Mouse (Mus musculus): ENCODE measurements around the gene Nr0b2. TPM values are rescaled to one million over a fixed set of nuclear protein-coding genes. Genes with fewer than 3 reads are reported as not detected.

Nr0b2 gene
- total RNA-seq, 1 experiment from 2014 or later, result not detected

- no peak for ATAC-seq (replicated peaks; ENCODE audit: insufficient number of reproducible peaks, low FRiP score, low TSS enrichment, poor library complexity, severe bottlenecking)
Observed at GRCm38 (mm10) chr4:133600306-133600705, 47.1 kb downstream of the Nr0b2 start.

GRCm38 (mm10) chr4:133601721-133602218 is 48.6 kb downstream of the Nr0b2 start, which contains the start of gene Sfn:
Sfn (minus strand) TSS chr4:133602168.
- peak; percentile 20; the same call in 1 of the 2 replicates for ATAC-seq (replicated peaks; ENCODE audit: insufficient number of reproducible peaks, low FRiP score, low TSS enrichment, poor library complexity, severe bottlenecking)

GRCm38 (mm10) chr4:133603056-133603455 is 49.9 kb downstream of the Nr0b2 start:
- no peak for ATAC-seq (replicated peaks; ENCODE audit: insufficient number of reproducible peaks, low FRiP score, low TSS enrichment, poor library complexity, severe bottlenecking)

GRCm38 (mm10) chr4:133604175-133604574 is 51.0 kb downstream of the Nr0b2 start:
- ATAC-seq (replicated peaks; ENCODE audit: insufficient number of reproducible peaks, low FRiP score, low TSS enrichment, poor library complexity, severe bottlenecking), result no peak

- ATAC-seq (replicated peaks; ENCODE audit: insufficient number of reproducible peaks, low FRiP score, low TSS enrichment, poor library complexity, severe bottlenecking), result no peak
Observed at GRCm38 (mm10) chr4:133604856-133605255, 51.7 kb downstream of the Nr0b2 start.

GRCm38 (mm10) chr4:133605330-133605729 is 52.2 kb downstream of the Nr0b2 start:
- no peak for ATAC-seq (replicated peaks; ENCODE audit: insufficient number of reproducible peaks, low FRiP score, low TSS enrichment, poor library complexity, severe bottlenecking)

Other genes starting within 250 kb of the Nr0b2 start
- 10.9 to 11.7 TPM (median 11.3 TPM) in 3 replicates for gene Wdtc1, start 199.9 kb upstream of the Nr0b2 start, total RNA-seq (2017)
- 7.0 to 24.9 TPM (median 10.2 TPM) in 3 replicates for gene Slc9a1, start 183.7 kb upstream of the Nr0b2 start, total RNA-seq (2017)
- not detected in 3 replicates for gene Tent5b, start 73.2 kb upstream of the Nr0b2 start, total RNA-seq (2017)
- not detected in 3 replicates for gene Trnp1, start 54.8 kb upstream of the Nr0b2 start, total RNA-seq (2017)
- gene Kdf1, start 34.4 kb upstream of the Nr0b2 start, total RNA-seq (2017), result not detected in 3 replicates
- 88.6 to 116 TPM (median 99.8 TPM) in 3 replicates for gene Nudc, start 7.4 kb upstream of the Nr0b2 start, total RNA-seq (2017)
- 30.9 to 41.9 TPM (median 32.6 TPM) in 3 replicates for gene Gpatch3, start 21.4 kb downstream of the Nr0b2 start, total RNA-seq (2017)
- 6.9 to 18.7 TPM (median 16.5 TPM) in 3 replicates for gene Gpn2, start 31.0 kb downstream of the Nr0b2 start, total RNA-seq (2017)
- 6.3 to 20.1 TPM (median 7.1 TPM) in 3 replicates for gene Sfn, start 48.8 kb downstream of the Nr0b2 start, total RNA-seq (2017)
- gene Zdhhc18, start 96.8 kb downstream of the Nr0b2 start, total RNA-seq (2017), result 12.8 to 48.9 TPM (median 20.8 TPM) in 3 replicates
- 3.5 to 16.0 TPM (median 5.7 TPM) in 3 replicates for gene Pigv, start 119.3 kb downstream of the Nr0b2 start, total RNA-seq (2017)
- 30.6 to 80.8 TPM (median 34.0 TPM) in 3 replicates for gene Arid1a, start 203.4 kb downstream of the Nr0b2 start, total RNA-seq (2017)

Data from monocyte, adult 5-6 weeks (primary cell).